Mouse (Mus musculus): ENCODE results near the gene Zbtb12.
"Not testable (repeated sequence)": the region's sequence is repeated elsewhere in the genome, so short reads cannot be mapped to it uniquely, and the experiment has no call there.

The Zbtb12 gene

DNA sequence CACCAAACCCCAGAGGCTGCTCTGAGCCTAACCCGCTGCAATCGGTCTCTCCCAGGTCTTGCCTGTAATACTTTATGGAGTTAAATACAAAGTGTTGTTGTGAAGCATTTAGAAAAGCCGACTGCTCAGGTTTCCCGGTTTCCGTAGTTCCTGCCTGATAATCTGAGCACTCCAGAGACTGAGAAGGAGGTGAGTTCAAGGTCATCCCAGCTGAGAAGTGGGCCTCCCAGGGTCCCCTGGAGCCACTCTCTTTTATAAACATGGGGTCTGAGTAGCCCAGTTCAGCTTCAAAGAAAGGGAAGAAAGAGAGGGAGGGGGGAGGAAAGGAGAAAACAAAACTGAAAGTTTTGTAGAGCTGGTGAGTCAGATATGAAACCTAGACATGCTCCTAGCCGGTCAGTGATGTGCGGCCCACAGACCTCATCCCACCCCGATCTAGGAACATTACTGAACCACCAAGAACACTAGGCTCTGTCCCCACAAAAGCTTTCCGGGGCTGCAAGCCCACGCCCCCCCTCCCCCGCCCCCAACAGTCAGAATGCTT is at the start of gene Zbtb12:
Gene Zbtb12 (plus strand): TSS at position 148 of the 544 bp plus-strand sequence.
- peak; percentile 33 for DNase-seq (ENCODE audit: low read depth, low spot score)

DNA sequence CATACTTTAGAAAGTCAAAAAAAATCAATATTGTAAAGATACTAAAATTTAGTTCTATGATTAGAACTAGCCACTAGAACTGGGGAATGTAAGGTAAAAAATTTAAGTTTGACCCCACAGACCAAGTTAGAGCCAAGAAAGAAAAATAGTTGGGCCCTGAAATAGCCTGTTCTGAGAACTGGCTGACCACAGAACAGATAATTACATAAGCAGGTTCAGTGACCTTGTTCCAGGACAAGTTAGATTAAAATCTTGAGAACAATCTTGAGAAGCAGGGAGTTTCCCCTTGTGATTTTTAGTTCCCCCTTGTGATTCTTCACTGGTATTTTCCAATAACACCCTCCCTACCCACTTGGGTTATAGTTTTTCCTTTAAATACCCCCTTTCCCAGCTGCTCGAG is 48.5 kb upstream of the Zbtb12 start:
- DNase-seq (ENCODE audit: low read depth, low spot score): not testable (repeated sequence)

DNA sequence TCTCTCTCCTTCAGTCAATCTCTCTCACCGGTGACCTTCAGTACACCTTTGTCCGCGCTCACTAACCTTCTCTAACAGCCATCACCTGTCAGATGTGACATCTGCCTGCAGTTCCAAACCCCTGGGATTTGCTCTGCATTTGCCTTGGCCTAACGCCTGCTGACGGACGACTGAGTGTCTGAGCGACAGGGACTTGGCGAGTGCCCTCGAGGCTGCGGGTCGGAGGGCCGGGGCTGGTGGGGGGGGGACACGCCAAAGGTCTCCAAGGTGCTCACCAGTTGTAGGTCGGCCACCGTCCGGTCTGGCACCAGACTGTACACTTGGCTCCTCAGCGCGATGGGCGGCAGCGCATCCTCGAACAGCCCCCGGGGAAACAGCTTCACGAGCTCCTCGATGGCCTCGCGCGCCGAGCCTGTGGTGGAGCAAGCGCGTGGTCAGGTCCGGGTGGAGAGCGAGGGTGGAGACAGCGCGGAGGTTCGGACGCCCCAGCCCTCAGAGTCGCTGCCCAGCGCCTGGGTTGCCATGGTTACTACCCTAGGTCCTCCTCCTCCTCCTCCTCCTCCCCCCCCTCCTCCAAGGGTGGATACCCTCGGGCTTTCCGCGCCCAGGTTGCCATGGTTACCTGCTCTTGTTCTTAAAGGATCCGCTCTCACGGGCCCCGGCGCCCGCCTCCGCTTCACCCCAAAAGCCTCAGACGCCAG is 43.0 kb upstream of the Zbtb12 start:
- no peak for DNase-seq (ENCODE audit: low read depth, low spot score)

DNA sequence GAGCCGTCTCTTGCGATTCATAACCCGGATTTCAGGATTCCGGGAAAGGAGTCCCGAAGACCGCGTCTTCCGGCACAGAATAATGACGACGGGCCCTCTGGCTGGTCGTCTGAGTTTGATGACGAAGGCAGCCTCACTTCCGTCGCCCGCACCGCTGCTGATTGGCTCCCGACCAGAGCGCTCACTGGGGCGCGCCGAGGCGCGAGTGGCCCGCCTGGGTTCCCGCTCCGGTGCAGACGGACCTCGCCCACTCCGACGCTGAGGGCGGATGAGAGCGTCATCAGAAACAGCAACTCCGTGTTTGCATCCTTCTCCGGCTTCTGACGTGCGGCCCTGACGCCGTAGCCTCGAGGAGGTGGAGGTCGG is 42.4 kb upstream of the Zbtb12 start, which contains the start of the genes Stk19 and Dxo:
Gene Stk19 (minus strand): TSS at position 90 of the 366 bp plus-strand sequence.
Gene Dxo (plus strand): TSS at position 164 of the 366 bp plus-strand sequence.
- DNase-seq (ENCODE audit: low read depth, low spot score): peak; percentile 98

DNA sequence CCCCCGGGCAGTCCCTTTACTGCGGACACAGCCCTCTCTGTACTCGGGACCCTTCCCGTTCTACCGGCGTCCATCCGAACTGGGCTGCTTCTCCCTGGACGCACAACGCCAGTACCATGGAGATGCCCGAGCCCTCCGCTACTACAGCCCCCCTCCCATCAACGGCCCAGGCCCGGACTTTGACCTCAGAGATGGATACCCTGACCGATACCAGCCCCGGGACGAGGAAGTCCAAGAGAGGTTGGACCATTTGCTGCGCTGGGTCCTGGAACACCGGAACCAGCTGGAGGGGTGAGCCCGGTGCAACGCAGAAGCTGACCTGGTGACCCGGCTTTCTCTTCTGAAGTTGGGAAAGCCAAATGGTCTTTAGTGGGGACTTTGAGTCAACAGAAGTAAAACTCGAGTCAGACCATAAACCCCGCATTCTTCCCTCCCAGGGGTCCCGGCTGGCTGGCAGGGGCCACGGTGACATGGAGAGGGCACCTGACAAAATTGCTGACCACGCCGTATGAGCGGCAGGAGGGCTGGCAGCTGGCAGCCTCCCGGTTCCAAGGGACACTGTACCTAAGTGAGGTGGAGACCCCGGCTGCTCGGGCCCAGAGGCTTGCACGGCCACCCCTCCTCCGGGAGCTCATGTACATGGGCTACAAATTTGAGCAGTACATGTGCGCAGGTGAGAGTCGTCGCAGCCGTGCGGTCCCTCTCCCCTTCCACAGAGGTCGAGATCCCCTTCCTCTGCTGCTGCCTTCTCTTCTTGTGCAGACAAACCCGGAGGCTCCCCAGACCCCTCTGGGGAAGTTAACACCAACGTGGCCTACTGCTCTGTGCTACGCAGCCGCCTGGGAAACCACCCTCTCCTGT is 41.6 kb upstream of the Zbtb12 start:
- no peak for DNase-seq (ENCODE audit: low read depth, low spot score)

DNA sequence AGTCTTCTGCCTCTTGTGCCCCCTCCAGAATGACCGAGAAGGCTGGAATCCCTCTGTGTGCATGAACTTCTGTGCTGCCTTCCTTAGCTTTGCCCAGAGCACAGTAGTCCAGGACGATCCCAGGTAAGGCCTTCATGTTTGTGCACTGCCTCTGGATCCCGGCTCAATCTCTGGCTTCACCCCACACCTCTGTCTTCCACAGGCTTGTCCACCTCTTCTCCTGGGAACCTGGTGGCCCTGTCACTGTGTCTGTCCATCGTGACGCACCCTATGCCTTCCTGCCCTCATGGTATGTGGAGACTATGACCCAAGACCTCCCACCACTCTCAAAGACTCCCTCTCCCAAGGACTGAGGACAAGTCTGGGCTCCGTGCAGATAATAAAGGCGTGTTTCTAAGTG is 40.5 kb upstream of the Zbtb12 start:
- no peak for DNase-seq (ENCODE audit: low read depth, low spot score)

DNA sequence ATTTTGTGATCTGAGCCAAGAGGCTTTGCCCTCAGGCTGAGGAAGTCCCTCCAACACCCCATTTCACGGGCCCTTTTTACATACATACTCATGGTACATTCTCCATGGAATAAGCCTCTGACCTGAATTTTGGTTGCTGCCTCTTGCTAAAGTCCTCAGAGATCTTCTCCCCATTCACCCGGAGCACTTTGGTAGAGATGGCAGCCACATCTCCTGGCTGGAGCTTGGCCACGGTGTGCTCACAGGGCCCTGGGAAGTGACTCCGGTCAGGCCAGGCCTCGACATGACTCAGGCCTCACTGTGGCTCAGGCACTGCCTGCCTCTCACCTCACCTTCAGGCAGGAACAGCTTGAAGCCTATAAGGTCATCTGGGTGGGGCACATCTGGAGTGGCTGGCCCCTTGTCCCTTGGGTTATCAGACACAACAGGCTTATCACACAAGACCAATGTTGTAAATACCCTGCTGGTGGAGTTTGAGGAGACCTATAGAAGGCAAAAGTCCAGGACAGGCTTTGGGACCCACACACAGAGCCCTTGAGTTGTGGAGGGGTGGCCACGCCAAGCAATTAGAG is 38.5 kb upstream of the Zbtb12 start:
- no peak for DNase-seq (ENCODE audit: low read depth, low spot score)

DNA sequence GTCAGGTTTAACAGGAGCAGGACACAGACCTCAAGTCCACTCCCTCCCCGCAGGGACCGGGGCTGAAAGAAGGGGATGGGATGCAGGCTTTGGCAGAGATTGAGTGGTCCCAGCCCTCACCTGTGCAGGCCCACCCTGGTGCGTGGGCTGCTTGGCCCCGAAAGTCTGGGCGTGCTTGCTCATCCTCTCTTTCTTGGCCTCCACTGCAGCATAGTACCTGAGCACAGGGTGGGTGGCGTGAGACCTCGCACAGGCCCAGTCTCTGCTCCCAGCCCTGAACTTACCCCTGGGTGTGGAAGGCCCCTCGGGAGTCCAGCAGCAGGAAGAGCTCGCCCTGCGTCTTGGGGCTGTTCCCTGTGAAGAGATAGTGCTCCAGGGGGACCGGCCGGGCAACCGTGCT is 34.4 kb upstream of the Zbtb12 start:
- no peak for DNase-seq (ENCODE audit: low read depth, low spot score)

DNA sequence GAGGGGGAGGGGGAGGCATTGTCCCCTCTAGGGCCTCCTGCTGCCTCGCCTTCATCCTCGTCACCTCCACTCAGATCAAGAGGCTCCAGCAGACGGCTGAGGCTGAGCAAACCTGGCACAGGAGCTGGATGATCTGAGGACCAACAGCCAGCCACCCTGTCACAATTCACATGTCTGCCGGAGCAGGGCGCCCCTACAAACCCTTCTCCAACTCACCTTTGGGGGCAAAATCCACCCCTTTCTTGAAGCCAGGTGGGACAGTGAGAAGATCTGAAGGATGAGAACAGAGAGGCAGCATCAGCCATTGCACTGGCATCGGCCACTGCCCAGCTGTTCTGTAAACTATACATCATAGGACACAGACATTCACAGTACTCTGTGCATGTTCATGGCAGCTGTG is 32.1 kb upstream of the Zbtb12 start:
- DNase-seq (ENCODE audit: low read depth, low spot score): no peak

DNA sequence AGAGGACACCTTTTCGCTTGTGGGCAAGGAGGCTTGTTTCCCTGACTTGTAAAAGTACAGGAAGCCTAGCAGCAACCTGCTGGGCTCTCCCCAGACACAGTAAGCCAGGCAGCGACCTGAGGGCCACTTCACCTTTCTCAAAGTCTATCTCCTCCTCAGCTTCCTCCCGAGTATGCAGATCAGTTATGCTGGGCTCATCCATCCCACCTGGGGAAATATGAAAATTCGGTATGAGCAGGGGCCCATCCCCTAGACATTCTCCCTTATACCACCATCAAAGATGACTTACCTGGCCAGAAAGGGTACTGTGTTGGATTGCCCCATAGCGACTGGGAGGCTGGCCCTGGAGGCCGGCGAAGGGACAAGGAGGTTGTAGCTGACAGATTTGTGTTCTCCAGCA is 31.7 kb upstream of the Zbtb12 start:
- DNase-seq (ENCODE audit: low read depth, low spot score): no peak

DNA sequence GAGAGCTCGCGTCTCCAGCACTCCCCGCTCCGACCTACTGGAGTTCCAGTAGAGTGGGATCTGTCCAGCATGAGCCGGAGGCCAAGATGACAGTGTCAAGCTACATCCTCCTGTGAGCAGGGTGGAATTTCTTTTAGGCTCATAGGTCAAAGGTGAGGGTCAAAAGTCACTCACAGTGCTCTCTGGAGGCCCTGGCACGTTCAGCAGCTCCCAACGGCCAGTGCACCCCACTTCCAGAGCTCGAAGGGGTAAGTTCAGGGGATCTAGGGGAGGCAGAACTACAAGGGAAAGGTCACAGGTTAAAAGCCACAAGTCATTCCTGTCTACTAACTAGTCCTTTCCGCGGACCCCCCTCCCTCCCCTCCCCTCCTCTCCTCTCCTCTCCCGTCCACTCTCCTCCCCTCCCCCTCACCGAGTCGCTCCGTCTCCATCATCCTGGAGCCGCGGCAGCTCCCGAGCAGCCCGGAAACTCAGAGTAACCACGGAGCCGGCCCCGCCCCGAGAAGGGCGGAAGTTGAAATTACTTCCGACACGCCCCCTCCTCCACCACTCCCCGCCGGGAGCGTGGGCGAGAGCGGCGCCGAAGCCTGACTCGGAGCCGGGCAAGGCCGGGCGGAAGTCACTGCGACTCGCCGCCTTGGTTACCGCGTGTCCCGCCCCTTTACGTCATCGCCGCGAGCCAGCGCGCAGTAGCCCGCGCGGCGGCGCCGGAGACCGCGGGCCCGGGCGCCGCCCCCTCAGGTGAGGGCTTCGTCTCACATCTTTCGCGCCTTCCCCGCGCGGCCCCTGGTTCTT is 29.4 kb upstream of the Zbtb12 start, which contains the start of the genes Skiv2l and Nelfe:
Gene Skiv2l (minus strand): TSS at position 489 of the 795 bp plus-strand sequence.
Gene Nelfe (plus strand): TSS at position 670 of the 795 bp plus-strand sequence.
- peak; percentile 98 for DNase-seq (ENCODE audit: low read depth, low spot score)

DNA sequence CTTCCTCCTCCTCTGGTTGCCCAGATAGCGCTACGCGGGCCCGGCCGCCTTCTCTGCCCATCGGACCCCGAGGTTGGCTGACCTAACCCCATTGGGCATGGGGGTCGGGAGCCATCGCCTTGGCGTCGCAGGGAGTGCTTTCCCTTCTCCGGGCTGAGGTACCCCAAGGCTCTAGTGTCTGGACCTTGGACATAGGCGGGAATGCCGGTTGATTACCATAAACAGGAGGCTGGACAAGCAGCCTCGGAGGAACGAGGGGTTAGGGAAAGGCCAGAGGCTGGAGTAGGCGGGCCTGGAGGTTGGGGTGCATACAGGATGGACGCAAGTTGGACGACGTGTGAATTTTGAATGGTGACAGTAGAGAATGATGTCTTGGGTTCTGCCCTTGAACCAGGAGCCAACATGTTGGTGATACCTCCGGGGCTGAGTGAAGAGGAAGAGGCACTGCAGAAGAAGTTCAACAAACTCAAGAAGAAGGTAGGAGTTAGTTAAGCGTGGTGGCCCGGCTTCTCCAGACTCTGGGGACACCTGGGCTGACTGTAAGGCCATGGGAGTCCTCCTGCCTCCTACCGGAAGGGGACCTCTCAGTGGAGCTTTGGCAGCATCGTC is 28.7 kb upstream of the Zbtb12 start:
- peak; percentile 41 for DNase-seq (ENCODE audit: low read depth, low spot score)

DNA sequence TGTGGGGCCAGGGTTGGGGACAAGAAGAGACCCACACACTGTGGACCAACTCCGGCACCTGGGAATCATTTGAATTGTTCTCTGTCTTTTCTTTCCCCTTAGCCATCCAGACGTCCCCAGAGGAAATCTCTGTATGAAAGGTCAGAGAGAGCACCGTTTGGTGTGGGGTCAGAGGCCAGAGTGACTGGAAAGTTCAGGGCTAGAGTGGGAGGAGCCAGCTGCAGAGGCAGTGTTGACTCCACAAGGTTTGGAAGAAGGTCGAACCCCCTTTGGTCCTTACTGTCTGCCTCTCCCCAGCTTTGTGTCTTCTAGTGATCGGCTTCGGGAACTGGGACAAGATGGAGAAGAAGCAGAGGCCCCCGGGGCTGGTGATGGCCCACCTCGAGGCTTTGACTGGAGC is 25.8 kb upstream of the Zbtb12 start:
- no peak for DNase-seq (ENCODE audit: low read depth, low spot score)

DNA sequence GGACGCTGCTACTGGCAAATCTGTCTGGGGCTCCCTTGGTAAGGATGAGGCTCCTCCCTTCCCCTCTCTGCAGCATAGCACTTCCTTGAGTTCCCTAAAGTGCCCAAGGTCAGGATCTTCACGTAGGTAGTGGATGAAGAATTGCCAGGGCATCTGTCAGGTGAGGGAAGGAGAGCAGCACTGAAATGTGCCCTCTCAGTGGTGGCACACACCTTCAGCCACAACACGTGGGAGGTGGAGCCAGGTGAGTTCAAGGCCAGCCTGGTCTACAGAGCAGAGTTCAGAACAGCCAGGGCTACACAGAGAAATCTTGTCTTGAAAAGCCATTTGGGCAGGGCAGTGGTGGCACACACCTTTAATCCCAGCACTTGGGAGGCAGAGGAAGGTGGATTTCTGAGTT is 24.5 kb upstream of the Zbtb12 start:
- DNase-seq (ENCODE audit: low read depth, low spot score): no peak

DNA sequence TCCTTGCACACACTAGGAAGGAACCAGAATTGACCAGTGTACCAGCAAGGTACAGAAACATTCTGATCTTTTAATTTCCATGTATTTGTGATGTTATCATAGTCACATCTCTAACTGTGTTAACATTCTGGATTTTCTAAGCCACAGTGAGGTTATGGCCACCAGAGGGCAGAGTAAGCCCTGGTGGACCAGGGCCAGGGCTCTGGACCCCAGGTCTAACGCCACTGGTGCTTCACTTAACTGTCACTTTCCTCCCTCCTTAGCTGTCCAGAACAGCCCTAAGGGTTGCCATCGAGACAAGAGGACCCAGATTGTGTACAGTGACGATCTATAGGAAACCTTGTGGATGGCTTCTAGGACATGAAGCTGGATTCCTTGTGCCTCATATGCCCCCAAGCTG is 23.5 kb upstream of the Zbtb12 start:
- peak; percentile 73 for DNase-seq (ENCODE audit: low read depth, low spot score)

DNA sequence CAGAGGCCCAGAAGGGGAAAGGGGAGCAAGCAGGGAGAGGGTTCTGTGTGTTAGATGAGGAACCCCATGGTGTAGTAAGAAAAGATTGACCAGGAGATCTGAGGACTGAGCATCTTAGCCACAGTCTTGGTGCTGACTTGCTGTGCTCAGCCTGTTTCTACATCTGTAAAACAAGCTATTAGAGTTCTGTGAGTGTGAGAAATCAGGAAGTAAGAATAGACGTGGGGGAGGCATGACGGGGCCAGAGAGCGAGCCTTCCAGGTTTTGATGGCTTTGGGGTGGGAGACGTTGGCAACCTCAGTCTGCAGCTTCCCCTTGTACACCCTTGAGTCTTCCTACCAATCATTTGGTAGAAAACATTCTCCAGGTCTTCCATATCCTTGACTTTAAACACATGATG is 20.6 kb upstream of the Zbtb12 start:
- no peak for DNase-seq (ENCODE audit: low read depth, low spot score)

DNA sequence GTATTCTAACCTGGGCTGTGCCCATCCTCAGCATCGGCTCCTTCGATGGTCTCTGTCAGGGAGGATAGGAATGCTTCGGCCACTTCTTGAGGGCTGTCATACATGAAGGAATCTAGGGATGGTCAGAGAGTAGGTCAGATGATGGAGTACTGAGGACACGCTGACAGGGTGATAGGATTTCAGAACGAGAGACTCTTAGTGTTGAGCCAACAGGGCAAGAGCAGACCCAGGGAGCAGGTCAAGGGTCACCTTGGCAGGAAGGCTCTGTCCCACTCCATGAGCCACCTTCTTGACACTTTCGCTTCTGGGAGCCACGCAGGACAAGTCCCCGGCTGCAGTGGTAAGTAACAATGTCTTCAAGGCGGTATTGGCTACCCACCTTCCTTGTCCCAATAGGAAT is 18.8 kb upstream of the Zbtb12 start:
- DNase-seq (ENCODE audit: low read depth, low spot score): no peak

DNA sequence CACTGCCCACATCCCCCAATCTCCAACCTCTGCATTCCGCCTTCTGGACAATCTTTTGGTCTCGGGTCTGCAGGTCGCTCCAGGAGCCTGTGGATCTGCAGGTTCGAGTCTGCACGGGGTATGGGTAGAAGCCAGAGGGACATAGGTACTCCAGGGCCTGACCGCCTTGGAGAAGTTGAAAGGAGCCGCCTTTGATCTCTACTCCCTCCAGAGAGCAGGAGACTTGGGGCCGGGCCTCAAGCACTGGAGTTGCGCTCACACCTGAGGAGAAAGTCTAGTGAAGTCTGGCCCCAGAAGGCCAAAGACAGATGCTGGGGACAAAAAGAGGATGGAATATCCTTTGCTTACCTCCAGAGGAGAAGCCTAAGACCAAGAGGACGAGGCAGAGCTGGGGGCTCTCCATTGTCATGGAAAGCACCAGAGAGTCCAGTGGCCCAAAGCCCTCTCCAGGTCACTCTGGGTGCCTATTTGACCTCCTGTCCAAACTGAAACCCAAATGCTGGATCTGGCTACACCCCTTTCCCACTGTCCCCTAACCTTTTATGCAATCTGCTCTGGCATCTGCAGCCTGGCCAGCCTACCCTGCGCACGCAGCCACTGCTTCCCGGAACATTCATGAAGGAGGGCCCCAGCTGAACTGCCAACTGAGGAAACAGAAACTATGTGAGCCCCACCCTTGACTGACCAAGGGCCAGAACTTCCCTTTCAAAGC is 17.4 kb upstream of the Zbtb12 start:
- no peak for DNase-seq (ENCODE audit: low read depth, low spot score)

DNA sequence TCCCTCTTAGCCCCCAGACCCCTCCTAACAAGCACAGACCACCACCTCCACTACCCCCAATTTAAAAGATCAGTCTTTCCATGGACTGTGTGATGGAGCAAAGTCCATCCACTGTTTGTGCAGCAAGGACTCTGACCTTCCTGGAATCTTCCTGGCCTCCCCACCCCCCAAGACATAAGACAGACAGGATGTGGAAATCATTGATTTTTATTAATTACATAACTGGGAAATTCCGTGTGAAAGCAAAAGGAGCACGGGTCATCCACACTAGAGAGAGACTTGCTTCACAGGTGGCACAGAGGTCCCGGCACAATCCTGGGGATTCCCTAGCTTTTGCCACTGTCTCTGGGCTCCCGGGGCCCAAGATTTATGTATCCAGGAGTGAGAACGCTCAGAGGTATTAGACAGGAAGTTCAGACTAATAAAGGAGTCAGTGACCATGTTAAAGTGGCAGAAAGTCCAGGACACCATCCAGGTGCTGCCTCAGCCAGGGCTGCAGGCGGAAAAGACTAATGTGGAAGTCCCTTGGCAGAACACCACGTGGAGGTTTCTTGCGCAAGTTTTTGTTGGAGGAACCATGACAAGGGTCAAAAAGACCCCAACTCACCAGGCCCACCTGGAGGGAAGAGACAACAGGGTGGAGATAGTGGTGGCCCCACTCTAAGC is 16.7 kb upstream of the Zbtb12 start, which contains the start of gene Cfb:
Gene Cfb (minus strand): TSS at position 103 of the 666 bp plus-strand sequence.
- no peak for DNase-seq (ENCODE audit: low read depth, low spot score)

DNA sequence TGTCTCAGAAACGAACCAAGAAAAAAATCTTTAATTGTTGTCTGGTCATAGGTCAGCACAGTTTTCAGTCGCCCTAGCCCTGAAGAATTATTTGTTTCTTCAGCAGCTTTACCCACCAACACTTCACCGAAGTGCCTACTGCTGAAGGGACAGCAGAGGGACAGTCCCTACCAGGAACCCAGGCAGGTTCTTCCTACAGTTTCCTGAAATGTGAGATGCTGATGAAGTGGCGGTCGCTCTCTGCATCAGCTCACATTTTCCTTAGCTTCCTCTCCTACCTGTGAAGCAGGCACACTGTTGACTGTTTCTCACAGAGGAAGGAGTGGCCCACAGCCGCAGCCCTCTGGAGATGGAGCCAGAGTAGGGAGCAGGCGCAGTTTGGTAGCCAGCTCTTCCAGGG is 13.3 kb upstream of the Zbtb12 start:
- no peak for DNase-seq (ENCODE audit: low read depth, low spot score)
